Mouse (Mus musculus) retina, adult 2 months (tissue): ENCODE results near the gene Gm13043.
"Not testable (repeated sequence)": the region's sequence is repeated elsewhere in the genome, so short reads cannot be mapped to it uniquely, and the experiment has no call there.

Experiments
- DNase-seq: peaks from one replicate; pipeline ENCODE4 v3.0.0-alpha.2; 2012; ENCODE audit warnings: low read depth, low spot score

Gm13043 gene

GRCm38 (mm10) chr4:143511043-143511442, at the start of gene Gm13043:
Gene Gm13043, plus strand, starts transcription at chr4:143511343.
- DNase-seq = no peak

GRCm38 (mm10) chr4:143535654-143536053, 24.5 kb downstream of the Gm13043 start, which contains the start of gene Gm13040:
Gene Gm13040, plus strand, starts transcription at chr4:143535954.
- DNase-seq = not testable (repeated sequence)

GRCm38 (mm10) chr4:143551400-143551799, 40.3 kb downstream of the Gm13043 start, which contains the start of the genes BC080695 and Gm13057:
Gene BC080695, plus strand, starts transcription at chr4:143551700.
Gene Gm13057, plus strand, starts transcription at chr4:143551709.
- DNase-seq = not testable (repeated sequence)
